Comparison of ENCODE assay signal across 24 mouse cellular contexts in the genomic region with DNA sequence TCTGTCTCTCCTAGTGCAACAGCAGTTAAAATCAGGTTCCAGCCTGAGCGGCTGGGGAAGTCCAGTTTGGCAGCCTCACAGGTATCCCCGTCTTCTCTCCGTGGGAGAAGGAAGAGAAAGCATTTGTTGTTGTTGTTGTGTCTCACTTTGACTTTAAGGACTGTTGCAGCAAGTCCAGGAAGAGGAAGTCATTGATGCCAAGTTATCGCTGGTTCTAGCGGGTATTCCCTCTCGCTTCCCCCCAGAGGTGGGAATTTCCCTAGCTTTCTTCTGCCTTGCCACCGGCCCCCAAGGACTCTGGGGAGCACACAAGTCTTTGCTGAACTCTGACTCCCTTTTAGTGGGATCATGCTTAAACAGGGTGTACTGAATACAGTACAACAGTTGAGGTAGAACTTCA. TPM values are rescaled to one million over a fixed set of nuclear protein-coding genes. Genes with fewer than 3 reads are reported as not detected.
DNase-seq lines count a peak whose midpoint lies in the region; ATAC-seq and TF ChIP-seq lines count a peak whose summit lies in the region.
"Had no signal": no experiment of that assay in that cellular context is flagged by ENCODE, and none has a peak within 500 bp of the region (broad histone marks: within the 10 kb centered on the region; RNA-seq: fewer than 3 reads in every experiment).

No protein-coding gene starts in this region.

- no peak overlapping the region for H3K4me3 ChIP-seq in CH12.LX (replicated peaks in 1 of 3; ENCODE audit: low read depth in 2 of 3, low read length in 2 of 3, poor library complexity in 1 of 3)
- H3K4me3 ChIP-seq in forebrain, embryonic 14.5 days (ENCODE audit: low read depth, low read length) = no peak overlapping the region
- H3K4me3 ChIP-seq: forebrain, embryonic 15.5 days; heart, adult 2 months; heart, embryonic 13.5 days; limb, embryonic 13.5 days had no signal

- TF ChIP-seq EP300 in CH12.LX (IDR thresholded peaks at IDR 0.05; ENCODE audit: low read length) = peak; percentile 83

- peak; percentile 15 for DNase-seq in thymus, postnatal 14 days
- DNase-seq in thymus, postnatal 36 days = no peak
- peak; percentile 70 for DNase-seq in CH12.LX (ENCODE audit: extremely low read depth)
- no peak for DNase-seq in cerebellum, adult 18-20 months
- DNase-seq in retina, embryonic 14.5 days (ENCODE audit: low spot score) = no peak
- no peak for DNase-seq in forebrain, embryonic 14.5 days (ENCODE audit: low spot score)
- DNase-seq: adrenal gland, postnatal 25 days; cerebellum, adult 2 months; cerebellum, postnatal 14 days; gastrocnemius, postnatal 25 days; heart, adult 2 months; heart, postnatal 10 days; kidney, adult 2 months; kidney, postnatal 36 days; lung, postnatal 36 days; thymus, postnatal 25 days had no signal

- H3K79me2 ChIP-seq in CH12.LX (replicated peaks; ENCODE audit: control insufficient read depth, extremely low read depth, insufficient read depth, poor library complexity, severe bottlenecking) = no peaks in the 10 kb centered on the region

- H3K4me1 ChIP-seq in CH12.LX (ENCODE audit: control insufficient read depth in 1 of 2, insufficient read depth in 2 of 2) = peaks cover 29 to 86% of the 10 kb centered on the region in 2 experiments
- no peaks in the 10 kb centered on the region for H3K4me1 ChIP-seq in forebrain, embryonic 14.5 days (ENCODE audit: control insufficient read depth, insufficient read depth, low read length)
- H3K4me1 ChIP-seq: forebrain, embryonic 15.5 days had no signal

- H3K9me3 ChIP-seq in CH12.LX (replicated peaks; ENCODE audit: low read length) = peaks cover 2% of the 10 kb centered on the region
- no peaks in the 10 kb centered on the region for H3K9me3 ChIP-seq in forebrain, embryonic 14.5 days (replicated peaks; ENCODE audit: control insufficient read depth, low read length)
- H3K9me3 ChIP-seq: forebrain, embryonic 15.5 days; heart, embryonic 13.5 days had no signal

- no peak for TF ChIP-seq RAD21 in CH12.LX (IDR thresholded peaks at IDR 0.05; ENCODE audit: low read depth, low read length)

- no peak for TF ChIP-seq POLR2A in CH12.LX (IDR thresholded peaks at IDR 0.05; ENCODE audit: low read depth, low read length)

- in situ Hi-C loops in CH12.LX (cut with MboI; ENCODE audit: low pct_ligation_motif_present, low pct_unique_long_range_greater_than_20kb, low sequenced_read_pairs) = no loop called here

- H3K9ac ChIP-seq in CH12.LX (ENCODE audit: insufficient read depth, low read depth) = peak overlapping the region; percentile 47
- no peak overlapping the region for H3K9ac ChIP-seq in forebrain, embryonic 14.5 days (ENCODE audit: low read length)
- H3K9ac ChIP-seq: forebrain, embryonic 15.5 days; heart, embryonic 13.5 days; hindbrain, embryonic 14.5 days; limb, embryonic 13.5 days had no signal

- H3K27ac ChIP-seq in CH12.LX (ENCODE audit: insufficient read depth, low read depth) = peak overlapping the region; percentile 91
- no peak overlapping the region for H3K27ac ChIP-seq in forebrain, embryonic 14.5 days (ENCODE audit: low read depth, low read length)
- H3K27ac ChIP-seq: forebrain, embryonic 15.5 days; heart, adult 2 months; heart, embryonic 13.5 days; hindbrain, embryonic 14.5 days; limb, embryonic 13.5 days had no signal

- dilution Hi-C loops in CH12.LX (cut with MboI; ENCODE audit: extremely low pct_ligation_motif_present, extremely low pct_unique_long_range_greater_than_20kb, low sequenced_read_pairs) = no loop called here

- no peak for TF ChIP-seq CTCF in CH12.LX (conservative IDR thresholded peaks at IDR 0.05 in 1 of 2, IDR thresholded peaks at IDR 0.05 in 1 of 2; ENCODE audit: low read depth in 2 of 2, low read length in 2 of 2)

- H3K4me2 ChIP-seq in CH12.LX (ENCODE audit: insufficient read depth, low read depth, poor library complexity, severe bottlenecking) = peak overlapping the region; percentile 57
- H3K4me2 ChIP-seq in forebrain, embryonic 14.5 days (ENCODE audit: low read length) = no peak overlapping the region
- H3K4me2 ChIP-seq: forebrain, embryonic 15.5 days; heart, embryonic 13.5 days; hindbrain, embryonic 14.5 days; limb, embryonic 13.5 days; liver, embryonic 11.5 days had no signal

- H3K27me3 ChIP-seq in CH12.LX (replicated peaks) = no peaks in the 10 kb centered on the region
- H3K27me3 ChIP-seq in forebrain, embryonic 14.5 days (replicated peaks; ENCODE audit: control insufficient read depth, insufficient read depth, low read length) = no peaks in the 10 kb centered on the region
- H3K27me3 ChIP-seq: forebrain, embryonic 15.5 days; heart, embryonic 13.5 days; limb, embryonic 13.5 days had no signal

- 85% methylated on average over 7 of the region's 7 CpGs for WGBS in forebrain, embryonic 14.5 days

- H3K36me3 ChIP-seq in CH12.LX (replicated peaks in 1 of 2; ENCODE audit: control insufficient read depth in 1 of 2, insufficient read depth in 1 of 2, low read length in 1 of 2) = no peaks in the 10 kb centered on the region
- H3K36me3 ChIP-seq in forebrain, embryonic 14.5 days (ENCODE audit: control insufficient read depth, insufficient read depth, low read length) = no peaks in the 10 kb centered on the region
- H3K36me3 ChIP-seq: forebrain, embryonic 15.5 days; heart, embryonic 13.5 days; limb, embryonic 13.5 days had no signal

- peak; percentile 57 for ATAC-seq in granulocyte monocyte progenitor cell, adult 5-6 weeks (replicated peaks; ENCODE audit: poor library complexity, severe bottlenecking)
- ATAC-seq in forebrain, embryonic 14.5 days = no peak
- ATAC-seq: forebrain, embryonic 15.5 days; midbrain, embryonic 16.5 days had no signal

TF ChIP-seq in CH12.LX, 34 proteins besides CTCF, POLR2A, EP300 and RAD21:
- peak; percentile 64; the same call in 1 of the 2 replicates for TF ChIP-seq MEF2A (IDR thresholded peaks at IDR 0.05; ENCODE audit: borderline replicate concordance, low read depth, low read length)
- no peak for TF ChIP-seq E2F4 (IDR thresholded peaks at IDR 0.05; ENCODE audit: insufficient replicate concordance, low read depth, low read length)
- TF ChIP-seq POLR2AphosphoS2 (IDR thresholded peaks at IDR 0.05; ENCODE audit: low read depth, low read length) = no peak
- TF ChIP-seq JUND (conservative IDR thresholded peaks at IDR 0.05; ENCODE audit: low read depth, low read length) = no peak
- TF ChIP-seq PAX5 (IDR thresholded peaks at IDR 0.05; ENCODE audit: low read length) = no peak
- TF ChIP-seq ZC3H11A (IDR thresholded peaks at IDR 0.05; ENCODE audit: low read depth, low read length) = no peak
- no peak for TF ChIP-seq ZNF384 (IDR thresholded peaks at IDR 0.05; ENCODE audit: low read depth, low read length)
- TF ChIP-seq MAZ (IDR thresholded peaks at IDR 0.05; ENCODE audit: low read depth, low read length) = 0 out of 2 replicates have a peak, but pooled peaks have one; percentile 43
- peak; percentile 82 for TF ChIP-seq IRF4 (IDR thresholded peaks at IDR 0.05; ENCODE audit: low read depth, low read length)
- TF ChIP-seq NELFE (IDR thresholded peaks at IDR 0.05; ENCODE audit: low read depth, low read length) = no peak
- TF ChIP-seq SIN3A (IDR thresholded peaks at IDR 0.05; ENCODE audit: low read length) = 0 out of 2 replicates have a peak, but pooled peaks have one; percentile 45
- TF ChIP-seq TCF12 (IDR thresholded peaks at IDR 0.05; ENCODE audit: low read depth, low read length) = peak; percentile 67; the same call in 1 of the 2 replicates
- TF ChIP-seq ETS1 (conservative IDR thresholded peaks at IDR 0.05; ENCODE audit: low read depth, low read length) = peak; percentile 71
- peak; percentile 62 for TF ChIP-seq CHD2 (IDR thresholded peaks at IDR 0.05; ENCODE audit: low read length)
- no peak for TF ChIP-seq CHD1 (IDR thresholded peaks at IDR 0.05; ENCODE audit: low read depth, low read length)
- TF ChIP-seq RCOR1 (conservative IDR thresholded peaks at IDR 0.05; ENCODE audit: low read depth, low read length) = 0 out of 2 replicates have a peak, but pooled peaks have one; percentile 33
- TF ChIP-seq NRF1 (IDR thresholded peaks at IDR 0.05; ENCODE audit: low read depth, low read length) = no peak
- 0 out of 2 replicates have a peak, but pooled peaks have one; percentile 35 for TF ChIP-seq MAX (IDR thresholded peaks at IDR 0.05; ENCODE audit: low read length)
- no peak for TF ChIP-seq HCFC1 (IDR thresholded peaks at IDR 0.05; ENCODE audit: low read depth, low read length)
- no peak for TF ChIP-seq UBTF (IDR thresholded peaks at IDR 0.05; ENCODE audit: low read depth, low read length)
- 0 out of 2 replicates have a peak, but pooled peaks have one; percentile 41 for TF ChIP-seq KAT2A (IDR thresholded peaks at IDR 0.05; ENCODE audit: insufficient replicate concordance, low read length)
- peak; percentile 85 for TF ChIP-seq ELF1 (IDR thresholded peaks at IDR 0.05; ENCODE audit: low read depth, low read length)
- peak; percentile 9; the same call in 1 of the 2 replicates for TF ChIP-seq SMC3 (IDR thresholded peaks at IDR 0.05; ENCODE audit: low read depth, low read length)
- TF ChIP-seq MAFK (IDR thresholded peaks at IDR 0.05; ENCODE audit: insufficient replicate concordance, low read length) = no peak
- TF ChIP-seq MXI1 (IDR thresholded peaks at IDR 0.05; ENCODE audit: low read depth, low read length) = peak; percentile 47; the same call in 1 of the 2 replicates
- TF ChIP-seq BHLHE40 (IDR thresholded peaks at IDR 0.05; ENCODE audit: low read depth, low read length) = peak; percentile 52

RNA-seq across cellular contexts. Expression of a gene that starts 40.0 kb away (rescaled TPM):
- total RNA-seq in CH12.LX (2012; rRNA removed) (11.1 and 16.5 TPM in 2 replicates), CH12.LX (2014; rRNA removed) (19.1 and 21.1 TPM in 2 replicates)
- polyA plus RNA-seq in CH12.LX (2012; ENCODE audit: insufficient read length, low read depth) = 18.5 and 24.0 TPM in 2 replicates
- total RNA-seq in granulocyte monocyte progenitor cell, adult 5-6 weeks (2014; fragmentation: Nextera tagmentation) = 711 and 754 TPM in 2 replicates
- total RNA-seq in granulocyte monocyte progenitor cell, adult 5-6 weeks (2017) = 604 and 618 TPM in 2 replicates
- polyA plus RNA-seq in forebrain, embryonic 14.5 days (2014; fragmentation: Nextera tagmentation; extraction: Ambion mirVana) = 2.6 and 3.2 TPM in 2 replicates
- total RNA-seq: adrenal gland, adult 18-20 months; heart, adult 2 months had no signal

Comparison
In these comparisons a context has a peak if more than half of its experiments do, and no peak if none do; other contexts are left out.
1. DNase-seq: peak in thymus, postnatal 14 days (single experiment) and CH12.LX (single experiment); none in thymus, postnatal 36 days (0 of 2), cerebellum, adult 18-20 months (0 of 2), retina, embryonic 14.5 days (single experiment) and forebrain, embryonic 14.5 days (single experiment).
2. RNA of a gene that starts 40.0 kb away (total RNA-seq): 604 to 754 TPM in granulocyte monocyte progenitor cell, adult 5-6 weeks; 11.1 to 21.1 TPM in CH12.LX; every median in the first group is over 10 times any median in the second.